Comparison of ENCODE assay signal across 27 mouse cellular contexts in genomic region chr8:53892205-53892710, GRCm38 (mm10).
A peak's percentile ranks its signal among the peaks of the same experiment; 100 is the strongest.
DNase-seq lines count a peak whose midpoint lies in the region; ATAC-seq and TF ChIP-seq lines count a peak whose summit lies in the region.
"Had no signal": no experiment of that assay in that cellular context is flagged by ENCODE, and none has a peak within 500 bp of the region (broad histone marks: within the 10 kb centered on the region; RNA-seq: fewer than 3 reads in every experiment).

No protein-coding gene starts in this region.

- H3K9me3 ChIP-seq in forebrain, embryonic 15.5 days = no peaks in the 10 kb centered on the region
- no peaks in the 10 kb centered on the region for H3K9me3 ChIP-seq in forebrain, embryonic 12.5 days
- H3K9me3 ChIP-seq in forebrain, postnatal 0 days (ENCODE audit: low read length) = no peaks in the 10 kb centered on the region
- H3K9me3 ChIP-seq: embryonic facial prominence, embryonic 13.5 days; heart, embryonic 15.5 days; liver, embryonic 12.5 days; midbrain, embryonic 13.5 days; neural tube, embryonic 13.5 days had no signal

- no peak overlapping the region for H3K27ac ChIP-seq in forebrain, embryonic 15.5 days (replicated peaks)
- H3K27ac ChIP-seq in forebrain, embryonic 12.5 days = no peak overlapping the region
- H3K27ac ChIP-seq in forebrain, postnatal 0 days (ENCODE audit: low read depth, low read length) = no peak overlapping the region
- no peak overlapping the region for H3K27ac ChIP-seq in cerebellum, adult 2 months (ENCODE audit: insufficient read depth, low read length)
- H3K27ac ChIP-seq: embryonic facial prominence, embryonic 13.5 days; gastrocnemius, adult 2 months; heart, embryonic 15.5 days; liver, embryonic 12.5 days; midbrain, embryonic 13.5 days; neural tube, embryonic 13.5 days had no signal

- no peaks in the 10 kb centered on the region for H3K27me3 ChIP-seq in forebrain, embryonic 15.5 days
- H3K27me3 ChIP-seq in forebrain, embryonic 12.5 days = no peaks in the 10 kb centered on the region
- H3K27me3 ChIP-seq in forebrain, postnatal 0 days (ENCODE audit: insufficient read depth, low read length) = no peaks in the 10 kb centered on the region
- no peaks in the 10 kb centered on the region for H3K27me3 ChIP-seq in cerebellum, adult 2 months (ENCODE audit: control insufficient read depth, insufficient read depth, low read length)
- H3K27me3 ChIP-seq: embryonic facial prominence, embryonic 13.5 days; heart, embryonic 15.5 days; liver, embryonic 12.5 days; midbrain, embryonic 13.5 days; neural tube, embryonic 13.5 days had no signal

- TF ChIP-seq POLR2A in cerebellum, adult 2 months (IDR thresholded peaks at IDR 0.05; ENCODE audit: borderline replicate concordance, insufficient read depth, low read length) = no peak

- peak; percentile 18 to 33 for DNase-seq in right cerebral cortex, postnatal 10 days (ENCODE audit: low spot score in 2 of 2)
- no peak for DNase-seq in right cerebral cortex, adult 18-20 months
- DNase-seq in forebrain, postnatal 0 days = no peak
- no peak for DNase-seq in layer of hippocampus, postnatal 36 days
- no peak for DNase-seq in cerebellum, adult 2 months
- DNase-seq: adrenal gland, adult 2 months; adrenal gland, postnatal 36 days; B cell, adult 2 months; cerebellum, adult 9-10 months; cerebellum, postnatal 36 days; embryo, embryonic 11 days; gastrocnemius, adult 2 months; kidney, adult 18-20 months; kidney, postnatal 4 days; lung, adult 18-20 months; lung, postnatal 4 days; right cerebral cortex, postnatal 14 days; thymus, postnatal 14 days had no signal

- peaks cover 8% of the 10 kb centered on the region for H3K4me1 ChIP-seq in forebrain, embryonic 15.5 days
- H3K4me1 ChIP-seq in forebrain, embryonic 12.5 days = no peaks in the 10 kb centered on the region
- no peaks in the 10 kb centered on the region for H3K4me1 ChIP-seq in forebrain, postnatal 0 days (ENCODE audit: insufficient read depth)
- H3K4me1 ChIP-seq in cerebellum, adult 2 months (ENCODE audit: control insufficient read depth, insufficient read depth, low read length) = no peaks in the 10 kb centered on the region
- H3K4me1 ChIP-seq: embryonic facial prominence, embryonic 13.5 days; liver, embryonic 12.5 days; midbrain, embryonic 13.5 days; neural tube, embryonic 13.5 days had no signal

- no peak overlapping the region for H3K4me3 ChIP-seq in forebrain, embryonic 15.5 days
- H3K4me3 ChIP-seq in forebrain, embryonic 12.5 days (replicated peaks) = no peak overlapping the region
- H3K4me3 ChIP-seq in forebrain, postnatal 0 days (ENCODE audit: low read depth, low read length) = no peak overlapping the region
- H3K4me3 ChIP-seq in cerebellum, adult 2 months (replicated peaks; ENCODE audit: insufficient read depth, low read depth, low read length) = no peak overlapping the region
- H3K4me3 ChIP-seq: embryonic facial prominence, embryonic 13.5 days; erythroblast, embryonic 14.5 days; gastrocnemius, adult 2 months; heart, embryonic 15.5 days; liver, embryonic 12.5 days; midbrain, embryonic 13.5 days; neural tube, embryonic 13.5 days had no signal

- WGBS in forebrain, embryonic 15.5 days = 66% methylated on average over 4 of the region's 4 CpGs
- 84% methylated on average over 4 of the region's 4 CpGs for WGBS in forebrain, embryonic 12.5 days
- 72% methylated on average over 4 of the region's 4 CpGs for WGBS in forebrain, postnatal 0 days
- 72% methylated on average over 4 of the region's 4 CpGs for WGBS in cerebellum, adult 2 months

- no peak overlapping the region for H3K4me2 ChIP-seq in forebrain, embryonic 15.5 days (replicated peaks)
- no peak overlapping the region for H3K4me2 ChIP-seq in forebrain, embryonic 12.5 days
- H3K4me2 ChIP-seq in forebrain, postnatal 0 days (ENCODE audit: low read depth) = no peak overlapping the region
- H3K4me2 ChIP-seq: embryonic facial prominence, embryonic 13.5 days; heart, embryonic 15.5 days; liver, embryonic 12.5 days; midbrain, embryonic 13.5 days; neural tube, embryonic 13.5 days had no signal

- no peak for TF ChIP-seq CTCF in forebrain, postnatal 0 days (IDR thresholded peaks at IDR 0.05; ENCODE audit: low read depth)
- TF ChIP-seq CTCF in cerebellum, adult 2 months (IDR thresholded peaks at IDR 0.05; ENCODE audit: borderline replicate concordance, insufficient read depth, low read depth, low read length) = no peak

- H3K9ac ChIP-seq in forebrain, embryonic 15.5 days (replicated peaks) = no peak overlapping the region
- H3K9ac ChIP-seq in forebrain, embryonic 12.5 days = no peak overlapping the region
- no peak overlapping the region for H3K9ac ChIP-seq in forebrain, postnatal 0 days
- H3K9ac ChIP-seq: embryonic facial prominence, embryonic 13.5 days; heart, embryonic 15.5 days; liver, embryonic 12.5 days; midbrain, embryonic 13.5 days; neural tube, embryonic 13.5 days had no signal

- no peaks in the 10 kb centered on the region for H3K36me3 ChIP-seq in forebrain, embryonic 15.5 days
- no peaks in the 10 kb centered on the region for H3K36me3 ChIP-seq in forebrain, embryonic 12.5 days (replicated peaks)
- no peaks in the 10 kb centered on the region for H3K36me3 ChIP-seq in forebrain, postnatal 0 days (ENCODE audit: insufficient read depth)
- H3K36me3 ChIP-seq: embryonic facial prominence, embryonic 13.5 days; heart, embryonic 15.5 days; liver, embryonic 12.5 days; midbrain, embryonic 13.5 days; neural tube, embryonic 13.5 days had no signal

- peak; percentile 65 for ATAC-seq in forebrain, embryonic 15.5 days (replicated peaks)
- ATAC-seq in forebrain, embryonic 12.5 days (ENCODE audit: low FRiP score) = no peak
- ATAC-seq in forebrain, postnatal 0 days = peak; percentile 77
- ATAC-seq: liver, embryonic 12.5 days; lung, postnatal 0 days; midbrain, embryonic 13.5 days had no signal

Comparison
In these comparisons a context has a peak if more than half of its experiments do, and no peak if none do; other contexts are left out.
1. DNase-seq: peak in right cerebral cortex, postnatal 10 days (2 of 2); none in right cerebral cortex, adult 18-20 months (single experiment), forebrain, postnatal 0 days (single experiment), layer of hippocampus, postnatal 36 days (0 of 2) and cerebellum, adult 2 months (0 of 2).